Mouse (Mus musculus): ENCODE results near the gene Nradd.

DNA sequence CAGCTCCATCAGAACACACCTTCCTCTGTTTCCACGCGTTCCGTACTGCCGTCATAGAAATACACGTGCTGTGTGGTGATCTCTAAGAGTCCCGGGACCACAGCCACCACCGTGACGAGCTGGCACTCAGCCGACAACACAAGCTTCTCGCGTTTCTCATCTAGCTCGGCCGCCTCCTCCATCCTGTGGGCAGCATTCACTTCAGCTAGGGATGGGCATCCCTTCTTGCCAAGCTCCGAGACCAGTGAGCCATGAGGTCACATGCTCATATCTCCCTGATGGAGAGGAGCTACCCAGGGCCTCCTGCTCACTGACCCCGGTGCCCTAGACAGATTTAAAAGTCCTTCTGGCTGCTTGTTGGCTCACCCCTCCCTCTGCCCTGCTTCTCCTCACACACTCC, 5.9 kb upstream of the Nradd start:
- no peak for TF ChIP-seq EP300 (IDR thresholded peaks at IDR 0.05; ENCODE audit: low read depth)
- TF ChIP-seq CTCF (IDR thresholded peaks at IDR 0.05; ENCODE audit: low read depth), result no peak
